Mouse (Mus musculus) Muller cell, postnatal 12 days (primary cell): Measurements from ENCODE around the gene Clasp2.
A peak's percentile ranks its signal among the peaks of the same experiment; 100 is the strongest.
"Not testable (repeated sequence)": the region's sequence is repeated elsewhere in the genome, so short reads cannot be mapped to it uniquely, and the experiment has no call there.

Source experiments
- DNase-seq: peaks from one replicate; pipeline ENCODE4 v3.0.0-alpha.2; 2015; ENCODE audit errors: inconsistent ontology term

The Clasp2 gene

DNA sequence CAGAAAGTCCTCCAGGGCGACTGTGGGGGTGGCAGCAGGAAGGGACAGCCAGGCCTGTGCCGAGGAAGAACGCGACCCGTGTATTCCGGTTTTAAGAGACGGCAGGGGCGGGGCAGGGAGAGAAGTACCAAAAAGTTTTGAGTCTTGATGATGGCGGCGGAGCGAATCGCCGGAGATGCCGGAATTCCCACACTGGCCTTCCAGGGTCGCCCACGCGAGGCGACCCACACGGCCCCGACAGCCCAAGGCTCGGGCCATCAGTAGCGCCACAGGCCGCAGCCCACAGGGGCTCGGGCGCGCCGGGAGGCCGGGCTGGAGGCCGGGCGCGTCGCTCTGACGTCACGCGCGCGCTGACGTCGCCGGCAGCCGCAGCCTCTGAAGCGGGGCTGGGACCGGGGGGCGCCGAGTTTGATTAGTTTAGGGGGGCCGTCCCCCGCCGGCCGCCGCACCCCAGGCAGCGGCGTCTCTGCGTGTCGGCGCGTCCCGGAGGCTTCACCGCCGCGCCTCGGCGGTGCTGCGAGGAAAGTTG lies at the start of gene Clasp2:
Gene Clasp2 (plus strand): TSS at position 366 of the 529 bp plus-strand sequence.
- peak; percentile 91 for DNase-seq

DNA sequence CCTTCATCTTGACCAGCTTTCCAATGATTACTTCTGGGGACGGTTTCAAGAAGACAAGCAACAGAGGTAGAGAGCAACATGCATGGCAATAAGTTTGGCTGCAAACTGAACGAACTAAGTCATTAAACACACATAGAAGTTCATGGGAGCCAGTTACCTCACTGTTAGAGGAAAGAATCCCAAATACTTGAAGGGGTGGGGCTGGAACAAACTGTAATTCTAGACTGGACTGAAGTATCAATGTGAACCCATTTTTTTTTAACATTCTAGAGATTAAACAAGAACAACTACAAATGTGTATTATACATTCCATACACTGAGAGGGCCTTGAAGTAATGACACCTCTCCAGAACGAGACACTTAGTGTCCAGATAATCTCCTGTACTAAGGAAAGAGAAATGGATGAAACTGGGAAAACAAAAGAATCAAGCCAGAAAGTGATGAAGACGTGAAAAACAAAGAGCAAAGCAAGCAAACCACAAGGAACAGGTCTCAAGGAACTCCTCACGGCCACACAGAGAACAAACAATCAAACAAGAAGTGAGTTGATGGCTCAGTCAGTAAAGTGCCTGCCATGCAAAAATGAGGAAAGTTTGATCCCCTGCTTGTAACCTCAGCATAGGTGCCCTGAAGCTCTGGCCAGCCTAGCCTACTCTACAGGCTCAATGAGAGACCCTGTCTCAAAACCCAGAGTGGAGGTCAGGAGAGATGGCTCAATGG lies 39.7 kb upstream of the Clasp2 start:
- no peak for DNase-seq

DNA sequence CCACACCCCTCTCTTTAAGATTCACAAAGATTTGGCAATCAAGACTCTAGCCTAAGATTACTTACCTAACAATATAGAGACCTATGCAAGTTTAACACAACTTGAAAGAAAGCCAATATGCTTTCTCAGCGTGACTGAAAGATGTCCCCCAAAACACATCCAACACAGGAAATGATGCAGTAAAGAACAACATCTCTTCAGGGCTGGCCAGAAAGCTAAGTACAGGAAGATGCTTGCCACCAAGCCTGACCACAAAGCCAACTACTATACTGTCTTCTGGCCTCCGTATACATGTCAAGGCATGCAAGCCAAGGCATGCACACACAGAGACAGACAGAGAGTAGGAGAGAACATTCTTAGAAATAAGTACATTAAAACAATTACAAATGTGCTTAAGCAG lies 35.2 kb upstream of the Clasp2 start:
- no peak for DNase-seq

DNA sequence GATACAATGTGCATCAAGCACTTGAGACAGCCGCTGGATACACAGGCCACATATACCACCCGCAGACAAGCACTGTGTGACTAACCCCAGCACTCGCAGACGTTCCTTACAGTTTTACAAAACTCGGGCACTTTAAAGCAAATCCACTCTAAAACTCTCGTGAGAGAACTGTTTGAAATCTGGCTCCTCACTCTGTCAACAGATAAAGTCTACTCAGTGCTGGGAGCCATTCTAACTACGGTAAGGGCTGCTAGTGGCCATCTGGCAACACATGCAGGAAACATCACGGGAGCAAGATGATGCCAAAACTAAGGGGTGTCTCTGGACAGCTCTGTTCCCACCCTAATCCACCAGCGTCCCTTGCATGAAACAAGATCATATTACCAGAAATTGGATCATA lies 34.4 kb upstream of the Clasp2 start:
- peak; percentile 33 for DNase-seq

DNA sequence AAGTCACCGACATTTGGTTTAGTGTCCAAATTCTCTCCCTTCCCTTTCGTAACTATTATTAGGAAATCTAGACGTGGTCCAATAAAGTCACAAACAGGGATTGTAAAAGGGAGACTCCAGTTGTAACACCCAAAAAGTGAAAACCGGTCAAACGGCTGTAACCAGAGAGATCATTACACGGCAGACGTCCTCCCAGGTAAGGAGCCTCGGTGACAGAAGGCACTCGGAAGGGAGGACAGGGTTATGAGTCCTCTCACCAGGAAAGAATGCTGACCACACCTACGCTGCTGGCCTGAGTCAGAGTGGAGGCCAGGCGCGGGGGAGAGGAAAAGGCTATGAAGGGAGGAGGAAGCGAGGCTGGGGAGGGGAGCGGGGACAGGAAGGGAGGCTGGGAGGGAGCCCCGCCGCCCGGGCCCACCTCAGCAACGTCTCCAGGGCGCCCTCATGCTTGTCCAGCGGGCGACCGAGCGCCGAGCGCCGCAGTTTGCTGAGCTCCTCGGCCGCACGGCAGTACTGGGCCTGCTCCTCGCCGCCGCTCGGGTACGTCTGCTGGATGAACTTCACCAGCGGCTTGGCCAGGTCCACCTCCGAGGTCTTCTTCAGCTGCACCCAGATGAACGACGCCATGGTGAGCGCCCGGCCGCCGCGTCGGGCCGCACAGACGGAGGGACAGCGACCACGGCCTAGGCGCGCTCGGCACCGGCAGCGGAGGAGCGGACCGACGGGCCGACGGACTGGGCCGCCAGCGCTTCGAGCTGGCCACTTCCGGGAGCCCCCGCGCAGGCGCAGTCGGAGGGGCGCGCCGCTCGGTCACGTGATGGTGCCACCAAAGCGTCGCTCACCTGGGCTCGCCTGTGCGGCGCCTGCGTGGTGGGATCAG lies 33.6 kb upstream of the Clasp2 start, which contains the start of gene Pdcd6ip:
Gene Pdcd6ip (minus strand): TSS at position 779 of the 880 bp plus-strand sequence.
- peak; percentile 94 for DNase-seq

DNA sequence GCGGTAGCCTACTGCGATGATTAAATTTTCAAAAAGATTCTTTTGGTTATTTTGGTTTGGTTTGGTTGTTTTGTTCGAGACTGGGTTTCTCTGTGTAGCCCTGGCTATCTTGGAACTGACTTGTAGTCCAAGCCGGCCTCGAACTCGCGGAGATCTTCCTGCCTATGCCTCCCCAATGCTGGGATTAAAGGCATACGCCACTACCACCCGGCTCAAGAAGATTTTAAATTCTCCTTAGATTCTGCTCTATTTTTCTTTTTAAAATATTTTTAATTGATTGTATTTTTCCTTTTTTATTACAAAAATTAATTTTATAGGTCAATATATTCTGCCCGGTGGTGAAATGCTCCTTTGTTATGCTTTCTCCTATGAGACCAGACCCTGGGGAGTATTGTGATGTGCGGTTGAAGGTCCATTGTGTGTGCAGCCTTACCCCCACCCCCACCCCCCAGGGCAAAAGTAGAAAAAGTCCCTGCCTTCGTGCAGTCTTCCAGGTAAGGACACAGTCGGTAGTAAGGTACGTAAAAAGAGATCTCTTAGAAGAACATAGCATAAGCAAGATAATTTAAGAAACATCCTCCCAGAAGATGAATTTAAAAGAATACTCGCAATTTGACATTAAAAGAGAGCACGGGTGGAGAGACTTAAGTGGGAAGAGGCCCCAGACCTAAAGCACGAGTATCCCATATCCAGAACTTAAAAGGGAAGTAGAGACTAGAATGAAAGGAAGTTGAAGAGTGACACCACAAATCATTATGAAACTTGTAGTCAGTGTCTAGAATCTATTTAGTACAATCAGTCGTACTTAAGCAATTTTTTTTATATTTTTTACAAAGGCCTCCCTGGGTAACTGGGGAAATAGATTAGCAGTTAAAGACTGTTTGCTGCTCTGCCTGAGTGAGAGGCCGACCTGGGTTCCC lies 32.7 kb upstream of the Clasp2 start:
- DNase-seq, result no peak

DNA sequence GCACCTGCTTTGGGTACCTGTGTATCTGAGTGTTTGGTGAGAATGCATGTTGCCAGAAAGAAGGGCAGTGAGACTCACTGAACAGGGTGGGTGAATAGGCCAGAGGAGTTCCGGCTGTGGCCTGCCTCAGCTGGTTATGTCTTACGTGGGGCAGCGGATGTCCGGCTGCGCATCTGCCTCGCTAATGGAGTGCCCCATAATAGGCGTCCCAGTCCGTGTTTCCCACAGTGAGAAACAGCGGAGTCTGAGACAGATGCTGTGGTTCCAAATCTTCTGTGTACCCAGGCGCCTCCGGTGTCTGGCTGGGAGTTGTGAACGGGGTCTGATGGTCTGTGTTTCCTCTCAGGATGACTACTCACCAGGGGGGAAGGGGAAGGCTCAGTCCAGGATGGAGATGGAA lies 30.4 kb upstream of the Clasp2 start:
- no peak for DNase-seq

DNA sequence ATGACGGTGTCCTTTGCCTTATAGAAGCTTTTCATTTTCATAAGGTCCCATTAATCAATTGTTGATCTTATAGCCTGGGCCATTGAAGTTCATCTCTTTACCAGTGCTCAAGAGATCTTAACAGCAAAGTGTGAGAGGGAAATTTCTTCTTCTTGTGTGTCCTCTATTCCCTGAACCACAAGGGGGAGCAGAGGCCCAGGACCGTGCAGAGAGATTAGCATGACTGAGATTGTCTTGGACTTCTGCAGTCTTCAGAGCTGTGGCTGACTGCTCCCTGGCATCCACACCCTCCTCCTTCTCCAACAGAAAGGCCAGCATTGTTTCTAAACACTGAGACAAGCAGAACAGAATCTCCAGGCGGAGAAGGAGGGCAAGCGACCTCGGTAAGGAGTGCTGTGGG lies 22.2 kb upstream of the Clasp2 start:
- DNase-seq, result peak; percentile 62

DNA sequence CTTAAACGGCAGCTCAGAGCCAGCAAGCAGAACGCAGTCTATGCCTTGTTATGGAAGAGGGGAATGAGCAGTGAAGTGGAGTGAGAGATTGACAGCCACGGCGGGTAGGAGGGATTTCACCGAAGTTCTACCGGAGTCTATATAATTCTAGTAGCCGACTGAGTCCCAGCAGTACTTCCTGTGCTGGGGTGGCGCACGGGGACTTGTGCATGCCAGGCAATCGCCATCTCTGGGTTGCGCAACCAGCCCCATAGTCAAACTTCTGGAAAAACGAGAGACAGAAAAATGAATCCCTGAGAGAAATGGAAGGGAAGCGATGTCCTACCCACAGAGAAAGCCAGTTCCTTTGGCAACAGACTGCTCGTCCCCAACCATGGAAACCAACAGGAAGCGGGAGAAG lies 16.6 kb upstream of the Clasp2 start:
- DNase-seq, result no peak

DNA sequence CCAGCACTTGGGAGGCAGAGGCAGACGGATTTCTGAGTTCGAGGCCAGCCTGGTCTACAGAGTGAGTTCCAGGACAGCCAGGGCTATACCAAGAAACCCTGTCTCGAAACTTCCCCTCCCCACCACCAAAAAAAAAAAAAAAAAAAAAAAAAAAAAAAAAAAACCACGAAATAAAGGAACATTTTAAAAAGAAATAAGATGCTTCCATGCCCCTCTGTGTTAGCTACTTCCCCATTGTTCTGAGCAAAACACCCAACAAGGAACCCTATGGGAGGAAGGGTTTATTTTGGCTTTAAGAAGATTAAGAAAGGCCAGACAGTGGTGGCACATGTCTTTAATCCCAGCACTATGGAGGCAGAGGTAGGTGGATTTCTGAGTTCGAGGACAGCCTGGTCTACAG lies 15.7 kb upstream of the Clasp2 start:
- not testable (repeated sequence) for DNase-seq

DNA sequence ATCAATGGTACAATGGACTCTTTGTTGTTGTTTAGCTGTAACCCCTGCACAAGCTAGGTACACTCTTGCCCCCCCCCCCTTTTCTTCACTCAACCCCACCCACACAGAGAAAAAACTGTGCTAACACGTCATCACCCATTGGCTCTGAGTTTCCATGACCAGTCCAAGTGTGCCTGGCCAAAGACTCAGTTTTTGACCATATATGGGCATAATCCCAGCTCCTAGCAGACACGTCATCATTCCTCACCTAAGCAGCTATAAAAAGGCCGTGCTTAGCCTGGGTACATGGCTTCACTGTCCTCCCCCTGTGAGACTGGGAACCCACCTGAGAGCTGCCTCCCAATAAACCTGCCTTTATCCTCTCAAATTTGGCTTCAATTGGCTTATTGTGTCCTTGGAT lies 15.1 kb upstream of the Clasp2 start:
- no peak for DNase-seq

DNA sequence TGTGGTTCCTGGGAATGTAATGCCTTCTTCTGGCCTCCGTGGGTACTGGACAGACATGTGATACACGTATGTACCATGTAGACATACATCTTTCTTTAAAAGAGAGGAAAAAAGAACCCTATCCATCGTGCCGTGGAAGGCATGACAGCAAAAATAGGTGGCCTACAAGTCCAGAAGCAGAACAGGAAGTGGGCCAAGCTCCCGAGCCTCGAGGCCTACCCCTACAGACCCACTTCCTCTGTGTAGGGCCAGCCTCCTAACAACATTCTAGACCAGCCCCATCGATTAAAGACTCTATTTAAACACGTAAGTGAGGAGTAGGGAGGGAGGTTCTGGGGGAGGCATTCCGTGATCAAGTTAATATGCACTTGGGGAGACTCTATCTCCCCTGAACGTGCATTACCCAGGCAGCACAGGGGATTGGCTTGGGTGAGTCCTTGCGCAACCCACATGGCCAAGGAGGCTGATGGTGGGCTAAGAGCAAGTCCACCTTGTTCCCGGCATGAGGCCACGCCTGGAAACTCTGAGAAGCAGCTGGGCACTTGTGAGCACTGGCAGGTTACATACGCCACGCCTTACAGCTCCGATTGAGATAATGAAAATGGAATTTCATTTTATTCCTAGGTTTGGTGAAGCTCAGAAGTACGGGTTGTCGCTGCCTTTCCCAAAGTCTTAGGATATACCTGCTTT lies 14.1 kb upstream of the Clasp2 start:
- no peak for DNase-seq

DNA sequence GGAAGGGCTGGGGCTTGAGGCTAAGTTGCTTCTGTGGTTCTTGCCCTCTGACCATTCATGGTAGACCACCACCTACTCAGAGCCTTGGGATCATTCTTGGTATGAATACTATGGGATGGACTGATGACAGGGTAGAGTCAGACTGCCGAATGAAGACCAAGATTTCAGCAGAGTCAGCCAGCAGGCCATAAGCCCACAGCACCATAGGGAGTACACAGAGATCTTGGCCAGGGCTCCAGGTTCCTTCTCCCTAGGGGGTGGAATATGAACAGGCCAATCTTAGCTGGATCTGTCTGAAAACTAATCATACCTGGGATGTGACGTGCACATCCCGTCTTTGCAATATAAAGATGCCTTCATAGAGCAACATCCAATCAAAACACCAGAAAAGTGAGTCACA lies 9.7 kb upstream of the Clasp2 start:
- DNase-seq, result no peak

DNA sequence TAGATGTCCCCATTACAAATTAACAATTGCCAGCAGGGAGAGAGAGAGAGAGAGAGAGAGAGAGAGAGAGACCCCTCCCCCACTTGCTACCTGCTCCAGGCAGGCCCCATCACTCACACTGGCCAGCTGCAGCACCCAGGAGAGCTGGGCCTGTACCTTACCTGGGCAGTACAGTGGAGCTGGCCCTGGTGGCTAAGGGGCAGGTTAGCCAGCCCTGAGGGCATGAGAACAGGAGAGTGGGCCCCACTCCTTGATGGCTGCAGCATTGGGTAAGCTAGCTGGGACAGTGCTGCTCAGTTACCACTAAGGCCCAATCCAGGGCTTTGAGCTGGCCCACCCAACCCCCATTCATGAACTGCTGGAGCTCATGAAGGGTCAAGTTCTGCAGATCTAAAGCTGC lies 5.4 kb upstream of the Clasp2 start:
- DNase-seq, result no peak

DNA sequence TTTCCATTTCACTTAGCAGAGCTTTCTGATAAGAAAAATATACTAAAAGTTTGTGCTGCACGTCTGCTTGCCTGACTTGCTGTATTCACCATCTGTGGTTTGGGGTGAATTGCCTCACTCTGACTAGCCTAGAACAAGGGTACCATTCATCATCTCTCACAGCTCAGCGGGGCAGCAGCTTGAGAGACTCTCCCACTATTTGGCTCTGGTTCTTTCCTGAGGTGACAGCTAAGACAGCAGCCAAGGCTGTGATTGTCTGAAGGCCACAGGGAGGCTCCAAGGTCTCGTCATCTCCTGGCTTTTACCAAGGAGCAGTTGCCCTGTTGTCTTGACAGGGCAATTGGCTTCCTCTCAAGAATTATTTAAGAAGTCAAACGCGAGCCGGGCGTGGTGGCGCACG lies 3.3 kb upstream of the Clasp2 start:
- DNase-seq, result peak; percentile 85

DNA sequence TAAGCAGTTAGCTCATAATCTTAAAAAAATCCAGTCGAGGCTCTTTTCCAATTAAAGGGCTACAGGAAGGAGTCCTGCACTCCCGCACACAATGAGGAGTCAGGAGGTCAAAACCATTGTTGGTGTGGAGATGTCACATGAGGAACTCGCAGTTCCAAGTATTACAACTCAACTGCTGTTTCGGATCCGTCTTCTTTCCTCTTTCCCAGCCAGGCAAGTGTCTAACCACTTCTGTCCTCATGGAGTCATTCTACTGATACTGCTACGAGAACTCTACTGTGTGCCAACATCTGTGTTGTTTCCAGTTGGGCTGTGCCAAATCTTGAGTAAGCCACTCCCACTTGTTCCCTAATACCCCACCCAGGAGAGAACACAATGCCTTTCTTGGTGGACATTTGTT lies 2.3 kb upstream of the Clasp2 start:
- DNase-seq, result no peak

DNA sequence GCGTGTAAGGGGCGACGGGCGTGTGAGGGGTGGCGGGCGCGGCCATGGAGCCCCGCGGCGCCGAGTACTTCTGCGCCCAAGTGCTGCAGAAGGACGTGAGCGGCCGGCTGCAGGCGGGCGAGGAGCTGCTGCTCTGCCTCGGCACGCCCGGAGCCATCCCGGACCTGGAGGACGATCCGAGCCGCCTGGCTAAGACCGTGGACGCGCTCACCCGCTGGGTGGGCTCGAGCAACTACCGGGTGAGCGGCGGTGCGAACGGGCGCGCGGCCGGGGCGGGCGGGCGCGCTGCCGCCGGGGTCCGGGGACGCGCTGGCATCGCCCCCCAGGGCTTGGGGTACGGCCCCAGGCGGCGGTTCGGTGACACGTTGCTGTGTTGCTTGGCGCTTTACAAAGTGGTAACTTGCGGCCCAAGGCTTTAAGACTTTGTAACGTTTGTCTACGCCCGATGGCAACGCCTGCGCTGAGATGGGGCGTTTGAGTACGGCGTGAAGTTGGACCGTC lies 414 bp downstream of the Clasp2 start:
- no peak for DNase-seq

DNA sequence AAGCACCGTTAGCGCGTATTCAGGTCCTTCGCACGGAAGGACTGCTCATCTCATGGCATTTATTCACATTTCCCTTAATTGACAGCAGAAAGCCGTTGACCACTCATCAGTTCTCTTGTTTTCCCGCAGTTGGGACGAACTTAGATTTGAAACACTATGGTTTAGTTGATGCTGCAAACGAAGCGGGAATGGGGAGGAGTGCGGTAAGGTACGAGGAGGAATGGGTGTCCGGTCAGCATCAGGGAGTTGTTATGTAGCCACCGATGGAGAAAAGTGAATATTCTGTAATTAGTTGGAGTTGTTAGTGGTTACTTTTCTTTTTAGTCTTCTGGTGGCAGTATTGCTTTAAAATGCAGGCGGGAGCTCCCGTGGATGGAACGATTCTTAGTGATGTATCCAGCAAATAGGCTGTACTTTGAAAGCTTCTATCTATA lies 1.1 kb downstream of the Clasp2 start:
- DNase-seq, result peak; percentile 66

DNA sequence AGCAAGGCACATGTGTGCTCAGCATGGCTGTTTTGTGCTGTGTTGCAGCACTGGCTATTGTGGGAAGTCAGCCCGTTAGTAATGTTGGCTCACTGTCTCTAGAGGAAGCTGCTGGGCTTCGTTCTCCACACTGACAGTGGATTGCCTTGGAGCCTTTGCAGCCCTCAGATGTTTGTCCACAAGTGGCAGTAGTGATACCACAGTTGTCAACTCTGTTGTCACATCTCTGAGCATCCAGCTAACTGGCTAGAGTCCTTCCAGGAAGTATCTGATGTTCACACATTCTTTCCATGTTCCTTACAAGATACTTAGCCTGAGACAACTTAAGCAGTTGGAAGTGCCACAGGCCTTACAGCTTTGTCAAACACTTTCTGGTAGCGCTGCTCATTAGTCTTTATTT lies 2.0 kb downstream of the Clasp2 start:
- no peak for DNase-seq

DNA sequence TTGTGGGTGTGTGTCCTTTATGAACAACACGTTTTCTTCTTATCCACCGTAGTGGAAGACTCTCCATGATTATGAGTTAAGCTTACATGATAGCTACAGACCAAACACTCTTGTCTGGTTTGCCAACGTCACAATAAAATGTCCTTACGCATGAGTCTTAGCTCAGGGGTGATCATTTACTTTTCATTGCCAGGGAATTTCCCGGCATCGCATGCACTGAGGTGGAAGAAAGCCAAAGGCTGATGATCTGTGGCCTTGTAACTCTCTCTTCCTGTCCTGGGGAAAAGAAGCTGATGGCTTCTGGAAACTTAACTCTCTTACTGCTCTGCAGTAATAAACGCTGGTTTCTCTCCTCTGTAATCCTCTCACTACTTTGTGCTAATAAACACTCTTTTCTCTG lies 8.1 kb downstream of the Clasp2 start:
- peak; percentile 67 for DNase-seq
